Mouse (Mus musculus): ENCODE measurements around the gene Mogs. TPM values are rescaled to one million over a fixed set of nuclear protein-coding genes. Genes with fewer than 3 reads are reported as not detected.

Gene Mogs
- 10 to 100 TPM; 28.6 to 29.5 TPM for total RNA-seq (2021)
- long read RNA-seq, experiment 1, transcript Mogs-201 (4 exons, 2,780 nt) = major isoform, 63 of 79 reads
- long read RNA-seq, experiment 1, transcript Mogs-202 (2 exons, 684 nt) = minor isoform, 5 of 79 reads
- long read RNA-seq, experiment 1, partial matches to known transcripts = 1 of 79 reads
- long read RNA-seq, experiment 1, other reads (novel, unspliced or antisense) = 10 of 79 reads
- long read RNA-seq, experiment 2, transcript Mogs-201 (4 exons, 2,780 nt) = major isoform, 50 of 57 reads
- long read RNA-seq, experiment 2, partial matches to known transcripts = 0 of 57 reads
- long read RNA-seq, experiment 2, other reads (novel, unspliced or antisense) = 6 of 57 reads

- intact Hi-C loops (cut with DNase I) = loop anchor here (2.0 kb wide), 1 partner anchor 42 kb away; the partner anchor contains the start of genes 1700003E16Rik and Wdr54
- peak; percentile 91 to 95 for DNase-seq (ENCODE audit: extremely low spot score in 1 of 2, low spot score in 2 of 2)
- peak; percentile 50 for TF ChIP-seq CTCF (IDR thresholded peaks at IDR 0.05)
- H3K27ac ChIP-seq = peak within 1 kb of the TSS; percentile 92
- peak within 1 kb of the TSS; percentile 60 for H3K4me3 ChIP-seq
Measured at GRCm38 (mm10) chr6:83115011-83115671, at the start of gene Mogs. TSS of gene Mogs (plus strand) at chr6:83115496.

- TF ChIP-seq CTCF (IDR thresholded peaks at IDR 0.05) = no peak
- intact Hi-C loops (cut with DNase I) = no loop called here
- H3K4me3 ChIP-seq = no peak overlapping the region
Measured at GRCm38 (mm10) chr6:83065995-83066394, 49.3 kb upstream of the Mogs start.

GRCm38 (mm10) chr6:83066441-83066840 lies 48.9 kb upstream of the Mogs start:
- TF ChIP-seq CTCF (IDR thresholded peaks at IDR 0.05) = no peak
- no peak for DNase-seq (ENCODE audit: extremely low spot score in 1 of 2, low spot score in 2 of 2)
- H3K27ac ChIP-seq = no peak overlapping the region
- H3K4me3 ChIP-seq = no peak overlapping the region
- intact Hi-C loops (cut with DNase I) = no loop called here

More at GRCm38 (mm10) chr6:83065995-83066394, 49.3 kb upstream of the Mogs start:
- no peak overlapping the region for H3K27ac ChIP-seq
- no peak for DNase-seq (ENCODE audit: extremely low spot score in 1 of 2, low spot score in 2 of 2)

GRCm38 (mm10) chr6:83068221-83068620 lies 47.1 kb upstream of the Mogs start:
- intact Hi-C loops (cut with DNase I) = no loop called here
- DNase-seq (ENCODE audit: extremely low spot score in 1 of 2, low spot score in 2 of 2) = no peak
- TF ChIP-seq CTCF (IDR thresholded peaks at IDR 0.05) = no peak
- Histone ChIP-seq H3K4me3 (no peak overlapping the region), H3K27ac (no peak overlapping the region)

- intact Hi-C loops (cut with DNase I) = no loop called here
- no peak overlapping the region for H3K4me3 ChIP-seq
- DNase-seq (ENCODE audit: extremely low spot score in 1 of 2, low spot score in 2 of 2) = no peak
- H3K27ac ChIP-seq = no peak overlapping the region
- TF ChIP-seq CTCF (IDR thresholded peaks at IDR 0.05) = no peak
Measured at GRCm38 (mm10) chr6:83068706-83069487, 46.4 kb upstream of the Mogs start.

- intact Hi-C loops (cut with DNase I) = loop anchor here (10.0 kb wide), 1 partner anchor 645 kb away; the partner anchor contains the start of gene Vax2
- TF ChIP-seq CTCF (IDR thresholded peaks at IDR 0.05) = no peak
- no peak overlapping the region for H3K4me3 ChIP-seq
- DNase-seq (ENCODE audit: extremely low spot score in 1 of 2, low spot score in 2 of 2) = no peak
- H3K27ac ChIP-seq = no peak overlapping the region
Measured at GRCm38 (mm10) chr6:83069488-83070246, 45.6 kb upstream of the Mogs start.

GRCm38 (mm10) chr6:83070247-83070310 lies 45.2 kb upstream of the Mogs start, which contains the start of gene Tlx2:
TSS of gene Tlx2 (minus strand) at chr6:83070293.
- Histone ChIP-seq H3K27ac (no peak within 1 kb of the TSS), H3K4me3 (no peak within 1 kb of the TSS)
- DNase-seq (ENCODE audit: extremely low spot score in 1 of 2, low spot score in 2 of 2) = no peak
- intact Hi-C loops (cut with DNase I) = loop anchor here (10.0 kb wide), 1 partner anchor 645 kb away; the partner anchor contains the start of gene Vax2
- no peak for TF ChIP-seq CTCF (IDR thresholded peaks at IDR 0.05)

- Histone ChIP-seq H3K27ac (no peak overlapping the region), H3K4me3 (no peak overlapping the region)
- TF ChIP-seq CTCF (IDR thresholded peaks at IDR 0.05) = no peak
- intact Hi-C loops (cut with DNase I) = loop anchor here (10.0 kb wide), 1 partner anchor 644 kb away; the partner anchor contains the start of gene Vax2
- peak in 1 of 2 experiments; percentile 43 for DNase-seq (ENCODE audit: extremely low spot score in 1 of 2, low spot score in 2 of 2)
Measured at GRCm38 (mm10) chr6:83070311-83071219, 44.7 kb upstream of the Mogs start.

GRCm38 (mm10) chr6:83071220-83071619 lies 44.1 kb upstream of the Mogs start:
- no peak for DNase-seq (ENCODE audit: extremely low spot score in 1 of 2, low spot score in 2 of 2)
- no peak overlapping the region for H3K27ac ChIP-seq
- TF ChIP-seq CTCF (IDR thresholded peaks at IDR 0.05) = no peak
- intact Hi-C loops (cut with DNase I) = loop anchor here (10.0 kb wide), 1 partner anchor 644 kb away; the partner anchor contains the start of gene Vax2
- H3K4me3 ChIP-seq = no peak overlapping the region

- H3K4me3 ChIP-seq = no peak overlapping the region
- no peak for DNase-seq (ENCODE audit: extremely low spot score in 1 of 2, low spot score in 2 of 2)
- no peak; the same call in 1 of the 2 replicates for TF ChIP-seq CTCF (IDR thresholded peaks at IDR 0.05)
- intact Hi-C loops (cut with DNase I) = loop anchor here (10.0 kb wide), 1 partner anchor 640 kb away; the partner anchor contains the start of gene Vax2
- H3K27ac ChIP-seq = no peak overlapping the region
Measured at GRCm38 (mm10) chr6:83074979-83075378, 40.3 kb upstream of the Mogs start.

All from left cerebral cortex, adult 2 months (tissue).